Mouse (Mus musculus): ENCODE results near the gene Ubald2.

GRCm38 (mm10) chr11:116385999-116386398 lies 47.9 kb upstream of the Ubald2 start:
- TF ChIP-seq CTCF (IDR thresholded peaks at IDR 0.05; ENCODE audit: low read depth) (no peak), EP300 (IDR thresholded peaks at IDR 0.05; ENCODE audit: low read depth) (no peak)

Data from heart, postnatal 0 days (tissue).